24 mouse cellular contexts compared by ENCODE assay signal in the genomic region with DNA sequence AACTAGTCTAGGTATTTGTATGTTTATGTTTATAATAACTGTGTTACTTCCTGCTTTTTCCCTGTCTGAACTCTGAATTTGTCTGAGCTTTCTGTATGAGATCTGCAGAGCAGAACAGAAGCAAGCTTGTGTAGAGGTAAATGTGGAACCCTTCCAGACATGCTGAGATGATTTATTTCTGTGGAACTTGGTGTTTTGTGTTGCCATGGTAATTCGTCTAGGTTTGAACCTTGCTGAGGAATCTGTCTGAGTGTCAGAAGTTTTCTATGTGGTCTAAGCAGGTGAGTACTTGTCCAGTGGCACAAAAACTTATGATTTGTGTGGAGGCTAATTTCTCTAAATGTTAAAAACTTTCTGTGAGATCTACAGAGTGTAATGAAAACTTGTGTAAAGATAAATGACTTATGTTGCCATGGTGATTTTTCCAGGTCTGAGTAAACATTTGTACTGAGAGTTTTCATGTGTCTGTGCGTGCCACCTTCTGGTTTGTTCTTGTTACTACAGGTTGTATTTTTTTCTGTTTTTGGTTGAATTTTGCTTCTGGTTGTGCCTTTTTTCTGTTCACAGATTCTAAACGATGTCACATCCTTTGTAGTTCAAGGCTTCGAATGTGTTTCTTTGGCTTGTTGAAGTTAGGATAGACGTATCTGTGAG. TPM values are rescaled to one million over a fixed set of nuclear protein-coding genes. Genes with fewer than 3 reads are reported as not detected.
DNase-seq lines count a peak whose midpoint lies in the region; ATAC-seq and TF ChIP-seq lines count a peak whose summit lies in the region.
"Had no signal": no experiment of that assay in that cellular context is flagged by ENCODE, and none has a peak within 500 bp of the region (broad histone marks: within the 10 kb centered on the region; RNA-seq: fewer than 3 reads in every experiment).

No protein-coding gene starts in this region.

- no peaks in the 10 kb centered on the region for H3K27me3 ChIP-seq in forebrain, postnatal 0 days (ENCODE audit: insufficient read depth, low read length)
- no peaks in the 10 kb centered on the region for H3K27me3 ChIP-seq in forebrain, embryonic 11.5 days (ENCODE audit: control insufficient read depth, insufficient read depth, low read length)
- no peaks in the 10 kb centered on the region for H3K27me3 ChIP-seq in limb, embryonic 11.5 days (ENCODE audit: control insufficient read depth, insufficient read depth, low read length)
- H3K27me3 ChIP-seq in limb, embryonic 10.5 days (ENCODE audit: low read depth, poor library complexity, severe bottlenecking) = no peaks in the 10 kb centered on the region
- H3K27me3 ChIP-seq: forebrain, embryonic 12.5 days; heart, embryonic 13.5 days; hindbrain, embryonic 12.5 days; liver, embryonic 12.5 days; midbrain, embryonic 12.5 days had no signal

- no peak for ATAC-seq in forebrain, postnatal 0 days
- no peak for ATAC-seq in forebrain, embryonic 11.5 days (replicated peaks; ENCODE audit: low FRiP score)
- peak; percentile 62; the same call in 1 of the 2 replicates for ATAC-seq in limb, embryonic 11.5 days (ENCODE audit: insufficient number of reproducible peaks, low FRiP score, low TSS enrichment, low read depth)
- ATAC-seq: liver, embryonic 12.5 days had no signal

- in situ Hi-C loops in ES-E14 (cut with MboI; ENCODE audit: low sequenced_read_pairs in 2 of 2, unreplicated experiment in 2 of 2) = no loop called here

- no peak overlapping the region for H3K9ac ChIP-seq in forebrain, postnatal 0 days
- H3K9ac ChIP-seq in forebrain, embryonic 11.5 days (ENCODE audit: low read length) = no peak overlapping the region
- H3K9ac ChIP-seq in limb, embryonic 11.5 days (ENCODE audit: low read length) = no peak overlapping the region
- H3K9ac ChIP-seq in ES-E14 (ENCODE audit: insufficient read depth, low read depth, low read length, poor library complexity, severe bottlenecking) = no peak overlapping the region
- H3K9ac ChIP-seq: forebrain, embryonic 12.5 days; heart, embryonic 13.5 days; hindbrain, embryonic 12.5 days; liver, embryonic 12.5 days; midbrain, embryonic 12.5 days had no signal

- no peak overlapping the region for H3K4me2 ChIP-seq in forebrain, postnatal 0 days (ENCODE audit: low read depth)
- H3K4me2 ChIP-seq in forebrain, embryonic 11.5 days (ENCODE audit: low read depth, low read length, severe bottlenecking) = no peak overlapping the region
- H3K4me2 ChIP-seq in limb, embryonic 11.5 days (ENCODE audit: low read depth, severe bottlenecking) = no peak overlapping the region
- H3K4me2 ChIP-seq: forebrain, embryonic 12.5 days; heart, embryonic 13.5 days; hindbrain, embryonic 12.5 days; liver, embryonic 12.5 days; midbrain, embryonic 12.5 days had no signal

- no peak overlapping the region for H3K4me3 ChIP-seq in forebrain, postnatal 0 days (ENCODE audit: low read depth, low read length)
- H3K4me3 ChIP-seq in forebrain, embryonic 11.5 days (ENCODE audit: low read depth, low read length) = no peak overlapping the region
- no peak overlapping the region for H3K4me3 ChIP-seq in limb, embryonic 11.5 days (ENCODE audit: low read depth, low read length)
- H3K4me3 ChIP-seq in limb, embryonic 10.5 days = no peak overlapping the region
- H3K4me3 ChIP-seq in ES-E14 (ENCODE audit: insufficient read depth in 1 of 2, low read depth in 1 of 2, low read length in 2 of 2, poor library complexity in 1 of 2, severe bottlenecking in 1 of 2) = no peak overlapping the region
- H3K4me3 ChIP-seq: forebrain, embryonic 12.5 days; heart, embryonic 13.5 days; hindbrain, embryonic 12.5 days; liver, embryonic 12.5 days; midbrain, embryonic 12.5 days had no signal

- H3K9me3 ChIP-seq in forebrain, postnatal 0 days (ENCODE audit: low read length) = no peaks in the 10 kb centered on the region
- no peaks in the 10 kb centered on the region for H3K9me3 ChIP-seq in forebrain, embryonic 11.5 days (ENCODE audit: control insufficient read depth, low read length)
- H3K9me3 ChIP-seq in limb, embryonic 11.5 days (ENCODE audit: control insufficient read depth, low read length) = no peaks in the 10 kb centered on the region; the same call in 1 of the 2 replicates
- no peaks in the 10 kb centered on the region for H3K9me3 ChIP-seq in limb, embryonic 10.5 days (replicated peaks)
- H3K9me3 ChIP-seq in ES-E14 (ENCODE audit: control insufficient read depth, insufficient read depth, low read depth, low read length) = no peaks in the 10 kb centered on the region
- H3K9me3 ChIP-seq: forebrain, embryonic 12.5 days; heart, embryonic 13.5 days had no signal

- TF ChIP-seq CTCF in forebrain, postnatal 0 days (IDR thresholded peaks at IDR 0.05; ENCODE audit: low read depth) = peak; percentile 45

- no peaks in the 10 kb centered on the region for H3K4me1 ChIP-seq in forebrain, postnatal 0 days (ENCODE audit: insufficient read depth)
- no peaks in the 10 kb centered on the region for H3K4me1 ChIP-seq in forebrain, embryonic 11.5 days (replicated peaks; ENCODE audit: control insufficient read depth, insufficient read depth, low read length)
- H3K4me1 ChIP-seq in limb, embryonic 11.5 days (ENCODE audit: control insufficient read depth, insufficient read depth, low read length) = no peaks in the 10 kb centered on the region
- no peaks in the 10 kb centered on the region for H3K4me1 ChIP-seq in limb, embryonic 10.5 days
- H3K4me1 ChIP-seq in ES-E14 (ENCODE audit: control insufficient read depth in 2 of 2, insufficient read depth in 2 of 2, low read length in 2 of 2, poor library complexity in 1 of 2) = no peaks in the 10 kb centered on the region
- H3K4me1 ChIP-seq: forebrain, embryonic 12.5 days; heart, embryonic 13.5 days; hindbrain, embryonic 12.5 days; liver, embryonic 12.5 days; midbrain, embryonic 12.5 days had no signal

- DNase-seq in forebrain, postnatal 0 days = peak; percentile 11
- no peak for DNase-seq in forebrain, embryonic 11.5 days (ENCODE audit: low spot score)
- DNase-seq in limb, embryonic 11.5 days (ENCODE audit: low spot score) = no peak
- no peak for DNase-seq in limb, embryonic 10.5 days (ENCODE audit: low spot score)
- no peak for DNase-seq in ES-E14 (ENCODE audit: low read depth, low spot score)
- peak; percentile 64 for DNase-seq in forelimb bud, embryonic 11.5 days (ENCODE audit: low read depth, low spot score)
- DNase-seq in urinary bladder, postnatal 25 days (ENCODE audit: low spot score) = no peak
- no peak for DNase-seq in c-Kit-positive CD71-positive TER-119-positive erythroid progenitor cells, embryonic 14.5 days (ENCODE audit: low spot score)
- DNase-seq: adrenal gland, postnatal 36 days; cerebellum, adult 18-20 months; gastrocnemius, postnatal 10 days; kidney, adult 2 months; layer of hippocampus, adult 9-11 months; lung, postnatal 14 days; retina, postnatal 1 day; thymus, postnatal 4 days had no signal

- WGBS in forebrain, postnatal 0 days = 86% methylated on average over 5 of the region's 5 CpGs
- WGBS in forebrain, embryonic 11.5 days = 80% methylated on average over 5 of the region's 5 CpGs
- WGBS in limb, embryonic 11.5 days = 78% methylated on average over 5 of the region's 5 CpGs
- 85% methylated on average over 5 of the region's 5 CpGs for WGBS in limb, embryonic 10.5 days

- H3K36me3 ChIP-seq in forebrain, postnatal 0 days (ENCODE audit: insufficient read depth) = no peaks in the 10 kb centered on the region
- H3K36me3 ChIP-seq in forebrain, embryonic 11.5 days (ENCODE audit: control insufficient read depth, insufficient read depth, low read length) = no peaks in the 10 kb centered on the region
- H3K36me3 ChIP-seq in limb, embryonic 11.5 days (ENCODE audit: control insufficient read depth, insufficient read depth, low read length) = no peaks in the 10 kb centered on the region
- H3K36me3 ChIP-seq in limb, embryonic 10.5 days = no peaks in the 10 kb centered on the region
- no peaks in the 10 kb centered on the region for H3K36me3 ChIP-seq in ES-E14 (ENCODE audit: control insufficient read depth, insufficient read depth, low read length, poor library complexity, severe bottlenecking)
- H3K36me3 ChIP-seq: forebrain, embryonic 12.5 days; heart, embryonic 13.5 days; hindbrain, embryonic 12.5 days; liver, embryonic 12.5 days; midbrain, embryonic 12.5 days had no signal

- H3K27ac ChIP-seq in forebrain, postnatal 0 days (ENCODE audit: low read depth, low read length) = no peak overlapping the region
- H3K27ac ChIP-seq in forebrain, embryonic 11.5 days (ENCODE audit: low read depth, low read length) = no peak overlapping the region
- H3K27ac ChIP-seq in limb, embryonic 11.5 days (replicated peaks; ENCODE audit: low read depth, low read length) = no peak overlapping the region
- H3K27ac ChIP-seq in limb, embryonic 10.5 days = no peak overlapping the region
- no peak overlapping the region for H3K27ac ChIP-seq in ES-E14 (ENCODE audit: insufficient read depth, low read depth, low read length, poor library complexity, severe bottlenecking)
- H3K27ac ChIP-seq: forebrain, embryonic 12.5 days; heart, embryonic 13.5 days; hindbrain, embryonic 12.5 days; liver, embryonic 12.5 days; midbrain, embryonic 12.5 days had no signal

TF ChIP-seq in ES-E14, 5 proteins besides CTCF, POLR2A, EP300 and RAD21:
- TF ChIP-seq HCFC1 (IDR thresholded peaks at IDR 0.05; ENCODE audit: borderline replicate concordance, insufficient read depth, low read length) = no peak
- no peak for TF ChIP-seq CHD2 (IDR thresholded peaks at IDR 0.05; ENCODE audit: low read depth, low read length)
- TF ChIP-seq ZC3H11A (IDR thresholded peaks at IDR 0.05; ENCODE audit: borderline replicate concordance, low read depth, low read length) = no peak
- no peak for TF ChIP-seq MAFK (IDR thresholded peaks at IDR 0.05; ENCODE audit: insufficient read depth, low read depth, low read length)
- TF ChIP-seq ZNF384 (IDR thresholded peaks at IDR 0.05; ENCODE audit: low read depth, low read length) = peak; percentile 96

RNA-seq across cellular contexts. Expression of gene Serpinb6e, which starts 21.6 kb away (rescaled TPM):
- not detected in 2 replicates for total RNA-seq in forebrain, postnatal 0 days (2014; rRNA removed)
- polyA plus RNA-seq in forebrain, postnatal 0 days (2015; fragmentation: Nextera tagmentation; extraction: Ambion mirVana) = not detected in 2 replicates
- not detected in 2 replicates for polyA plus RNA-seq in forebrain, embryonic 11.5 days (2014; fragmentation: Nextera tagmentation; extraction: Ambion mirVana)
- polyA plus RNA-seq in limb, embryonic 11.5 days (2014; fragmentation: Nextera tagmentation; extraction: Ambion mirVana) = not detected in 2 replicates
- polyA plus RNA-seq in limb, embryonic 10.5 days (2016; fragmentation: Nextera tagmentation; extraction: Ambion mirVana) = not detected in 2 replicates
- total RNA-seq in ES-E14 (2012; rRNA removed) = not detected in 2 replicates
- total RNA-seq: adrenal gland, postnatal 36 days; gastrocnemius, postnatal 10 days had no signal
- polyA plus RNA-seq: C2C12; embryonic facial prominence, embryonic 11.5 days; forebrain, embryonic 12.5 days; heart, embryonic 13.5 days; hindbrain, embryonic 12.5 days; kidney, adult 2 months; liver, embryonic 12.5 days; midbrain, embryonic 12.5 days; neural tube, embryonic 14.5 days had no signal

Comparison
In these comparisons a context has a peak if more than half of its experiments do, and no peak if none do; other contexts are left out.
1. DNase-seq: peak in forebrain, postnatal 0 days (single experiment) and forelimb bud, embryonic 11.5 days (single experiment); none in forebrain, embryonic 11.5 days (single experiment), limb, embryonic 11.5 days (single experiment), limb, embryonic 10.5 days (single experiment), ES-E14 (single experiment), urinary bladder, postnatal 25 days (single experiment) and c-Kit-positive CD71-positive TER-119-positive erythroid progenitor cells, embryonic 14.5 days (single experiment).